Mouse (Mus musculus): Measurements from ENCODE around the gene Vmn2r11.
"Not testable (repeated sequence)": the region's sequence is repeated elsewhere in the genome, so short reads cannot be mapped to it uniquely, and the experiment has no call there.

Gene Vmn2r11

GRCm38 (mm10) chr5:109059469-109059868, at the start of gene Vmn2r11:
TSS of gene Vmn2r11 (minus strand) at chr5:109059569.
- not testable (repeated sequence) for DNase-seq

GRCm38 (mm10) chr5:109097850-109098249, 38.5 kb upstream of the Vmn2r11 start, which contains the start of gene Vmn2r12:
TSS of gene Vmn2r12 (minus strand) at chr5:109097950.
- not testable (repeated sequence) for DNase-seq

GRCm38 (mm10) chr5:109096482-109096881, 37.1 kb upstream of the Vmn2r11 start:
- not testable (repeated sequence) for DNase-seq

DNA sequence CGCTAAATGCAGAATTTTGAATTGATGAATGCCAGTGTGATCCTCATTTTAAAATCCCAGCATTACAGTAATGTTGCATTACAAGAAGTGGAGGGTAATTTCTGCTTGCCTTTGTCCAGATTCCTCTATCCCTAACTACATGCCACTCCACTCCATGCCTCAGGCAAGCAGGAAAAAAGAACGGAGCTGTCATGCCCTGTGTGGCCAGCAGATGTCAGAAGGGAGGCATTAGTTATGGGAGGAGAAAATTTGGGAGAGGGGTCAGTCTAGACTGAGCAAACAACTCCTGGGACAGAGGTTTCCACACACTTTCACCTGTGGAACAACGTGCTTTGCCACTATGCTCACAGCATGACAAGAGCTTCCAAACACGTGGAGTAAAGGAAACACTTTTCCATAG, 12.6 kb upstream of the Vmn2r11 start:
- DNase-seq: not testable (repeated sequence)

DNA sequence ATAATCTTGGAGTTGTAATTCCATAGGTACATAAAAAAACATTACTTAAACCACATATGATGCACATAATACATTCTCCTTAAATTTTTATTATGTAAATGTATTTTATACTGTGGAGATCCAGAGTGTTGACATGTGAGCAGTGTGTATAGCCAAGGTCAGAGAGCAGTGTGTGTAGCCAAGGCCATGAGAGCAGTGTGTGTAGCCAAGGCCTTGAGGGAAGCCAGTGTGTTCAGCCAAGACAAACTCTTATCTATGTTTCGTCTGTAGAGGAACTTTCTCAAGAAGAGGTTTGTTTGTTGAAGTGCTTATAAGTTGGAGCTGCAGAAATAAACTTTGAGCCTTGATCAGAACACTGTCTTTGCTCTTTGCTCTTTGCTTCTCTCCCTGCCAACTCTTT, 4.1 kb downstream of the Vmn2r11 start:
- no peak for DNase-seq

DNA sequence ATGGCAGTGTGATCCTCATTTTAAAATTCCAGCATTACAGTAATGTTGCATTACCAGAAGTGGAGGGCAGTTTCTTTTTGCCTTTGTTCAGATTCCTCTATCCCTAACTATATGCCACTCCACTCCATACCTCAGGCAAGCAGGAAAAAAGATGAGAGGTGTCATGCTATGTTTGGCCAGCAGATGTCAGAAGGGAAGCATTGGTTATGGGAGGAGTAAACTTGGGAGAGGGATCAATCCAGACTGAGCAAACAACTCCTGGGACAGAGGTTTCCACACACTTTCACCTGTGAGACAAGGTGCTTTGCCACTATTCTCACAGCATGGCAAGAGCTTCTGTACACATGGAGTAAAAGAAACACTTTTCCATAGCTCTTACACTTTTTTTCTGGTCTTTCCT, 26.8 kb downstream of the Vmn2r11 start:
- DNase-seq: no peak

GRCm38 (mm10) chr5:109006427-109006826, 52.9 kb downstream of the Vmn2r11 start, which contains the start of gene Vmn2r10:
TSS of gene Vmn2r10 (minus strand) at chr5:109006527.
- DNase-seq: not testable (repeated sequence)

All from thymus, postnatal 14 days (tissue).